Mouse (Mus musculus): ENCODE measurements around the gene Fam196b. TPM values are rescaled to one million over a fixed set of nuclear protein-coding genes. Genes with fewer than 3 reads are reported as not detected.
A peak's percentile ranks its signal among the peaks of the same experiment; 100 is the strongest.

Gene Fam196b
- polyA plus RNA-seq, 1 experiment from 2014 or later = 0.12 TPM

GRCm38 (mm10) chr11:34431978-34432377, 117.4 kb downstream of the Fam196b start:
- no peaks in the 10 kb centered on the region for H3K36me3 ChIP-seq (ENCODE audit: control insufficient read depth, insufficient read depth, low read length)
- H3K9ac ChIP-seq (ENCODE audit: low read length) = no peak overlapping the region
- H3K27ac ChIP-seq (replicated peaks) = no peak overlapping the region
- H3K27me3 ChIP-seq (ENCODE audit: control insufficient read depth, insufficient read depth, low read length) = no peaks in the 10 kb centered on the region
- 65% methylated on average over 2 of the region's 2 CpGs for WGBS
- H3K4me3 ChIP-seq (ENCODE audit: low read depth, low read length) = no peak overlapping the region
- H3K4me1 ChIP-seq (replicated peaks; ENCODE audit: control insufficient read depth, insufficient read depth) = no peaks in the 10 kb centered on the region
- H3K9me3 ChIP-seq (ENCODE audit: control insufficient read depth, low read length) = no peaks in the 10 kb centered on the region
- DNase-seq (ENCODE audit: low spot score) = no peak
- ATAC-seq (ENCODE audit: low FRiP score, low TSS enrichment) = no peak
- TF ChIP-seq CTCF (IDR thresholded peaks at IDR 0.05; ENCODE audit: low read depth) (no peak), EP300 (optimal IDR thresholded peaks at IDR 0.05) (no peak)
- no peak overlapping the region for H3K4me2 ChIP-seq (replicated peaks; ENCODE audit: low read depth)

- no peak for TF ChIP-seq EP300 (optimal IDR thresholded peaks at IDR 0.05)
- no peak for TF ChIP-seq CTCF (IDR thresholded peaks at IDR 0.05; ENCODE audit: low read depth)
- Histone ChIP-seq H3K9me3 (ENCODE audit: control insufficient read depth, low read length) (no peaks in the 10 kb centered on the region), H3K27me3 (ENCODE audit: control insufficient read depth, insufficient read depth, low read length) (no peaks in the 10 kb centered on the region), H3K4me3 (ENCODE audit: low read depth, low read length) (no peak overlapping the region), H3K4me2 (replicated peaks; ENCODE audit: low read depth) (no peak overlapping the region), H3K27ac (replicated peaks) (no peak overlapping the region), H3K9ac (ENCODE audit: low read length) (no peak overlapping the region), H3K4me1 (replicated peaks; ENCODE audit: control insufficient read depth, insufficient read depth) (no peaks in the 10 kb centered on the region), H3K36me3 (ENCODE audit: control insufficient read depth, insufficient read depth, low read length) (no peaks in the 10 kb centered on the region)
- no peak for ATAC-seq (ENCODE audit: low FRiP score, low TSS enrichment)
- DNase-seq (ENCODE audit: low spot score) = no peak
- WGBS = 48% methylated on average over 1 of the region's 1 CpGs
Observed at GRCm38 (mm10) chr11:34437446-34437845, 122.8 kb downstream of the Fam196b start.

GRCm38 (mm10) chr11:34438429-34438828, 123.8 kb downstream of the Fam196b start:
- TF ChIP-seq EP300 (optimal IDR thresholded peaks at IDR 0.05) (no peak), CTCF (IDR thresholded peaks at IDR 0.05; ENCODE audit: low read depth) (no peak)
- WGBS = 60% methylated on average over 2 of the region's 2 CpGs
- Histone ChIP-seq H3K9ac (ENCODE audit: low read length) (no peak overlapping the region), H3K27ac (replicated peaks) (no peak overlapping the region), H3K4me3 (ENCODE audit: low read depth, low read length) (no peak overlapping the region), H3K27me3 (ENCODE audit: control insufficient read depth, insufficient read depth, low read length) (no peaks in the 10 kb centered on the region), H3K4me2 (replicated peaks; ENCODE audit: low read depth) (no peak overlapping the region), H3K4me1 (replicated peaks; ENCODE audit: control insufficient read depth, insufficient read depth) (no peaks in the 10 kb centered on the region), H3K36me3 (ENCODE audit: control insufficient read depth, insufficient read depth, low read length) (no peaks in the 10 kb centered on the region), H3K9me3 (ENCODE audit: control insufficient read depth, low read length) (no peaks in the 10 kb centered on the region)
- ATAC-seq (ENCODE audit: low FRiP score, low TSS enrichment) (no peak), DNase-seq (ENCODE audit: low spot score) (no peak)

- WGBS = 43% methylated on average over 4 of the region's 4 CpGs
- Histone ChIP-seq H3K4me1 (replicated peaks; ENCODE audit: control insufficient read depth, insufficient read depth) (no peaks in the 10 kb centered on the region), H3K9me3 (ENCODE audit: control insufficient read depth, low read length) (no peaks in the 10 kb centered on the region), H3K27me3 (ENCODE audit: control insufficient read depth, insufficient read depth, low read length) (no peaks in the 10 kb centered on the region), H3K27ac (replicated peaks) (no peak overlapping the region), H3K36me3 (ENCODE audit: control insufficient read depth, insufficient read depth, low read length) (no peaks in the 10 kb centered on the region), H3K4me3 (ENCODE audit: low read depth, low read length) (no peak overlapping the region), H3K4me2 (replicated peaks; ENCODE audit: low read depth) (no peak overlapping the region), H3K9ac (ENCODE audit: low read length) (no peak overlapping the region)
- ATAC-seq (ENCODE audit: low FRiP score, low TSS enrichment) (no peak), DNase-seq (ENCODE audit: low spot score) (peak; percentile 17)
- TF ChIP-seq EP300 (optimal IDR thresholded peaks at IDR 0.05) (no peak), CTCF (IDR thresholded peaks at IDR 0.05; ENCODE audit: low read depth) (no peak)
Observed at GRCm38 (mm10) chr11:34447891-34448290, 133.3 kb downstream of the Fam196b start.

GRCm38 (mm10) chr11:34449944-34450343, 135.3 kb downstream of the Fam196b start:
- no peaks in the 10 kb centered on the region for H3K4me1 ChIP-seq (replicated peaks; ENCODE audit: control insufficient read depth, insufficient read depth)
- no peaks in the 10 kb centered on the region for H3K27me3 ChIP-seq (ENCODE audit: control insufficient read depth, insufficient read depth, low read length)
- H3K36me3 ChIP-seq (ENCODE audit: control insufficient read depth, insufficient read depth, low read length) = no peaks in the 10 kb centered on the region
- TF ChIP-seq EP300 (optimal IDR thresholded peaks at IDR 0.05) (no peak), CTCF (IDR thresholded peaks at IDR 0.05; ENCODE audit: low read depth) (no peak)
- ATAC-seq (ENCODE audit: low FRiP score, low TSS enrichment) (no peak), DNase-seq (ENCODE audit: low spot score) (no peak)
- H3K9ac ChIP-seq (ENCODE audit: low read length) = no peak overlapping the region
- H3K27ac ChIP-seq (replicated peaks) = no peak overlapping the region
- H3K4me2 ChIP-seq (replicated peaks; ENCODE audit: low read depth) = no peak overlapping the region
- WGBS = 85% methylated on average over 4 of the region's 4 CpGs
- H3K9me3 ChIP-seq (ENCODE audit: control insufficient read depth, low read length) = no peaks in the 10 kb centered on the region
- H3K4me3 ChIP-seq (ENCODE audit: low read depth, low read length) = no peak overlapping the region

- H3K4me2 ChIP-seq (replicated peaks; ENCODE audit: low read depth) = no peak overlapping the region
- TF ChIP-seq EP300 (optimal IDR thresholded peaks at IDR 0.05) = no peak
- 0 out of 2 replicates have a peak, but pooled peaks have one; percentile 3 for TF ChIP-seq CTCF (IDR thresholded peaks at IDR 0.05; ENCODE audit: low read depth)
- DNase-seq (ENCODE audit: low spot score) (no peak), ATAC-seq (ENCODE audit: low FRiP score, low TSS enrichment) (no peak)
- no peak overlapping the region for H3K9ac ChIP-seq (ENCODE audit: low read length)
- 61% methylated on average over 1 of the region's 1 CpGs for WGBS
- no peaks in the 10 kb centered on the region for H3K36me3 ChIP-seq (ENCODE audit: control insufficient read depth, insufficient read depth, low read length)
- H3K27ac ChIP-seq (replicated peaks) = no peak overlapping the region
- no peaks in the 10 kb centered on the region for H3K9me3 ChIP-seq (ENCODE audit: control insufficient read depth, low read length)
- no peaks in the 10 kb centered on the region for H3K4me1 ChIP-seq (replicated peaks; ENCODE audit: control insufficient read depth, insufficient read depth)
- no peak overlapping the region for H3K4me3 ChIP-seq (ENCODE audit: low read depth, low read length)
- no peaks in the 10 kb centered on the region for H3K27me3 ChIP-seq (ENCODE audit: control insufficient read depth, insufficient read depth, low read length)
Observed at GRCm38 (mm10) chr11:34467056-34467455, 152.4 kb downstream of the Fam196b start.
